Mouse (Mus musculus) neural tube, embryonic 12.5 days (tissue): ENCODE data around the gene Gnmt. TPM values are rescaled to one million over a fixed set of nuclear protein-coding genes. Genes with fewer than 3 reads are reported as not detected.

Experiments
- ATAC-seq: fragments of 200-750 bp; cut with Nextera tagmentation; 2 replicates; pipeline ENCODE4 v1.8.0; 2017; ENCODE audit warnings: low read depth, mild to moderate bottlenecking, moderate TSS enrichment, moderate library complexity; ENCODE audit not compliant: low FRiP score
- H3K27ac ChIP-seq: fragments of 300-500 bp; sonication (generic); 2 replicates; pipeline ENCODE4 v1.5.1; 2016
- H3K27me3 ChIP-seq: fragments of 300-500 bp; sonication (generic); replicated peaks from 2 replicates; pipeline ENCODE4 v1.6.1; 2016; ENCODE audit warnings: mild to moderate bottlenecking
- H3K36me3 ChIP-seq: fragments of 300-500 bp; sonication (generic); 2 replicates; pipeline ENCODE4 v1.6.1; 2016; ENCODE audit warnings: mild to moderate bottlenecking
- H3K4me1 ChIP-seq: fragments of 300-500 bp; sonication (generic); 2 replicates; pipeline ENCODE4 v1.6.1; 2016
- H3K4me2 ChIP-seq: fragments of 300-500 bp; sonication (generic); replicated peaks from 2 replicates; pipeline ENCODE4 v1.6.1; 2016; ENCODE audit warnings: mild to moderate bottlenecking
- H3K4me3 ChIP-seq: fragments of 300-500 bp; sonication (generic); 2 replicates; pipeline ENCODE4 v1.5.1; 2016
- H3K9ac ChIP-seq: fragments of 300-500 bp; sonication (generic); 2 replicates; pipeline ENCODE4 v1.6.1; 2016; ENCODE audit warnings: mild to moderate bottlenecking
- H3K9me3 ChIP-seq: fragments of 300-500 bp; sonication (generic); 2 replicates; pipeline ENCODE4 v1.6.1; 2016; ENCODE audit warnings: mild to moderate bottlenecking
- WGBS: fragments of 180-500 bp; shearing (Covaris S2); methylation state at CpG from one replicate; pipeline ENCODE4 v1.1.7; 2016; 5-methylcytosine and 5-hydroxymethylcytosine counted together
- polyA plus RNA-seq: library from polyadenylated mRNA; unstranded; fragments of >200 nt; fragmentation: Nextera tagmentation; extraction: Ambion mirVana; gene quantifications from 2 replicates; pipeline ENCODE4 v1.2.1, GENCODE M21; 2016

The Gnmt gene
- polyA plus RNA-seq, 1 experiment from 2014 or later = 0.49 TPM

DNA sequence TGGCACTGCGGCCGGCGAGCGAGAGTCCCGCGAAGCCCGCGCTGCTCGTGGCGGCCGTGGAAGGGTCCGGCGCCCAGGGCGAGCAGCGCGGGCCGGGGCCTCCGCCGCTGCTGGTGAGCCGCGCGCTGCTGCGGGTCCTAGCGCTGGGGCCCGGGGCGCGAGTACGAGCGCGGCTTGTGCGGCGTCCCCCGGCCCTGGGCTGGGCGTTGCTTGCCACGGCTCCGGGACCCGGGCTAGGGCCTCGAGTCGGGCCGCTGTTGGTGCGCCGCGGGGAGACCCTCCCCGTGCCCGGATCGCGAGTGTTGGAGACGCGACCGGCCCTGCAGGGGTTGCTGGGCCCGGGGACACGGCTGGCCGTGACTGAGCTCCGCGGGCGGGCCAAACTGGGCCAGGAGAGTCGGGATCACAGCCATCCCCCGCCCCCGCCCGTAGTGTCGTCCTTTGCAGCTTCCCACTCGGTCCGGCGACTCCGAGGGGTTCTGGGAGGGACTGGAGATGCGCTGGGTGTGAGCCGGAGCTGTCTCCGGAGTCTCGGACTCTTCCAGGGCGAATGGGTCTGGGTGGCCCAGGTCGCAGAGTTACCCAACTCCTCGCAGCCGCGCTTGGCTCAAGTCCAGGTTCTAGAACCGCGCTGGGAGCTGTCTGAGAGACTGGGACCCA, 17.2 kb downstream of the Gnmt start:
- peak overlapping the region; percentile 7; the same call in 1 of the 2 replicates for H3K27ac ChIP-seq
- peak overlapping the region; percentile 94 for H3K9ac ChIP-seq
- H3K27me3 ChIP-seq = no peaks in the 10 kb centered on the region
- WGBS = under 1% methylated on average over 76 of the region's 76 CpGs
- ATAC-seq = peak; percentile 62
- peaks cover 32% of the 10 kb centered on the region for H3K36me3 ChIP-seq
- no peaks in the 10 kb centered on the region for H3K9me3 ChIP-seq
- peaks cover 20% of the 10 kb centered on the region for H3K4me1 ChIP-seq
- peak overlapping the region; percentile 100 for H3K4me3 ChIP-seq
- peak overlapping the region; percentile 100 for H3K4me2 ChIP-seq

GRCm38 (mm10) chr17:46710959-46711597, 17.9 kb downstream of the Gnmt start, which contains the start of gene Pex6:
Gene Pex6, plus strand, starts transcription at chr17:46711463.
- Histone ChIP-seq H3K36me3 (peaks cover 26% of the 10 kb centered on the region), H3K9me3 (no peaks in the 10 kb centered on the region), H3K4me2 (peak within 1 kb of the TSS; percentile 100), H3K4me1 (peaks cover 20% of the 10 kb centered on the region), H3K4me3 (peak within 1 kb of the TSS; percentile 100), H3K27me3 (no peaks in the 10 kb centered on the region), H3K9ac (peak within 1 kb of the TSS; percentile 94), H3K27ac (peak within 1 kb of the TSS; percentile 7; the same call in 1 of the 2 replicates)
- peak; percentile 89 for ATAC-seq
- 9% methylated on average over 36 of the region's 36 CpGs for WGBS

DNA sequence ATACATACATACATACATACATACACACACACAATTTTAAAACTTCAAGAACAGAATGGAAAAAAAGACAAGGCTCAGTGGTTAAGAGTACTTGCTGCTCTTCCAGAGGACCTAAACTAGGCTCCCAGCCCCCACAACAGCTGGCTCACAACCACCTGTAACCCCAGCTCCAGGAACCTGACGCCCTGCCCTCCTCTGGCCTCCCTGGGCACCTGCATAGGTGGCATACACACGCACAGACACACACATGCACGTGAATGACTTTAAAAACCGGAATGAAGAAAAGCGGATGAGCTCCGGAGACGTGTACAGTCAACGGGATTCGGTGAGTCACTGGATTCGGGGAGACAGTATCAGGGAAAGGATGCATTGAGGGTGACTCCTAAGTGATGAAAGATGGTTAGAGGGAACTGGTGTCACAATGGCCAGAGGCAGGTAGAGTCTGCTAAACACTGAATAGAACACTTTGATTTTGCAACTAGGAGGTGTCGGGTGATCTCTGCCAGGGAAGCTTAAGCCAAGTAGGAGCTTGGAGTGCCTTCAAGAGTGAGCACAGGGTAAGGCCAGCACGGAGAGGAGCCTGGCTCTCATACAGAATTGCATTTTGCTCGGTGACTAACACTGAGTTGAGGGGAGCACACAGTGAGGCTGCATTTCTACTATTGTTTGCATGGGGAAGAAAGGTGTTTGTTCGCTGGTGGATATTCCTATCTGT, 22.4 kb downstream of the Gnmt start:
- Histone ChIP-seq H3K4me2 (no peak overlapping the region), H3K27ac (no peak overlapping the region), H3K4me1 (peaks cover 38% of the 10 kb centered on the region), H3K36me3 (no peaks in the 10 kb centered on the region), H3K4me3 (no peak overlapping the region), H3K9ac (no peak overlapping the region), H3K27me3 (no peaks in the 10 kb centered on the region), H3K9me3 (no peaks in the 10 kb centered on the region)
- WGBS = 95% methylated on average over 14 of the region's 14 CpGs
- ATAC-seq = no peak

DNA sequence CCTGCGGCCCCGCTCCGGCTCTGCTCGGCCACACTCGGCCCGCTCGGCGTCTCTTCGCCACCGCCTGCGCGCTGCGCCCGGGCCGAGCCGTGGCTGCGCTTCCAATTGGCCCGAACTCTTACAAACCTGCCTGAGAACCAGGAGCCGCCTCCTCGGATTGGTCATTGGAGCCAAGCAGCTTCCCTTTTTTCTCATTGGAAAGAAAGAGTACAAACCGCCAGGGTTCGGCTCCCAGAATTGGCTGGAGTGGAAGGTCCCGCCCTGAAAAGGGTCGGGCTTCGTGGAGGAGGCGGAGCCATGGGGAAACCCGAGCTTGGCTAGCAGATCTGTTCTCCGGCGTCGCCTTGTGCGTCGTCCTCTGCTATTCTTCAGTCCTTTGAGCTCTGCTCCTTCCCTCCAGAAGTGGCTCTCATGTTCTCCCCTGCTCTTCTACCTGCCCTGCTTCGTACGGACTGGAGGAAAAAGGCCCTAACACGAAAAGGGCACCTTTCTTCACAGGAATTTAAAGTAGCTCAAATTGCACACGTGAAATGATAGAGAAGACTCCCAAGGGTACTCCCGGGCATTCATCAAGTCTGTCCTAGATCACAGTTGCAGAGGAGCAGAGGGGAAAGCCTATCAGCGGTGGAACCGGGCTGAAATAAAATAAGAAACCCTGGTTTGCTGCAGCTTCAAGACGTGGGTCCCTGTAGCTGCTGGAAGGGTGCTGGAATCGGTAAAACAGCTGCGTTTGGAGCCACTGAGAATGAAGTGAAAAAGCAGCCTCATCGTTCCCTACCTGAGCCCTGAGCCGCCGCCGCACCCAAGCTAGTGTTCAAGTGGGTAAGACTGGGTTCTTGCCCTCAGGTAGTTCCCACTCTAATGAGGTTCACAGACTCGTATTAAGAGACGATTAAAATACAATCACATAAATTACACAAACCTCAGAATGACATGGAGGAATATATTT, 23.8 kb downstream of the Gnmt start, which contains the start of gene Ppp2r5d:
Gene Ppp2r5d, minus strand, starts transcription at position 225 of the 949 bp plus-strand sequence.
- peak; percentile 96 for ATAC-seq
- Histone ChIP-seq H3K27ac (peak within 1 kb of the TSS; percentile 82), H3K4me1 (peaks cover 35% of the 10 kb centered on the region), H3K4me2 (peak within 1 kb of the TSS; percentile 82), H3K9me3 (no peaks in the 10 kb centered on the region), H3K36me3 (no peaks in the 10 kb centered on the region), H3K27me3 (no peaks in the 10 kb centered on the region), H3K4me3 (peak within 1 kb of the TSS; percentile 92), H3K9ac (peak within 1 kb of the TSS; percentile 93)
- 1% methylated on average over 48 of the region's 48 CpGs for WGBS

DNA sequence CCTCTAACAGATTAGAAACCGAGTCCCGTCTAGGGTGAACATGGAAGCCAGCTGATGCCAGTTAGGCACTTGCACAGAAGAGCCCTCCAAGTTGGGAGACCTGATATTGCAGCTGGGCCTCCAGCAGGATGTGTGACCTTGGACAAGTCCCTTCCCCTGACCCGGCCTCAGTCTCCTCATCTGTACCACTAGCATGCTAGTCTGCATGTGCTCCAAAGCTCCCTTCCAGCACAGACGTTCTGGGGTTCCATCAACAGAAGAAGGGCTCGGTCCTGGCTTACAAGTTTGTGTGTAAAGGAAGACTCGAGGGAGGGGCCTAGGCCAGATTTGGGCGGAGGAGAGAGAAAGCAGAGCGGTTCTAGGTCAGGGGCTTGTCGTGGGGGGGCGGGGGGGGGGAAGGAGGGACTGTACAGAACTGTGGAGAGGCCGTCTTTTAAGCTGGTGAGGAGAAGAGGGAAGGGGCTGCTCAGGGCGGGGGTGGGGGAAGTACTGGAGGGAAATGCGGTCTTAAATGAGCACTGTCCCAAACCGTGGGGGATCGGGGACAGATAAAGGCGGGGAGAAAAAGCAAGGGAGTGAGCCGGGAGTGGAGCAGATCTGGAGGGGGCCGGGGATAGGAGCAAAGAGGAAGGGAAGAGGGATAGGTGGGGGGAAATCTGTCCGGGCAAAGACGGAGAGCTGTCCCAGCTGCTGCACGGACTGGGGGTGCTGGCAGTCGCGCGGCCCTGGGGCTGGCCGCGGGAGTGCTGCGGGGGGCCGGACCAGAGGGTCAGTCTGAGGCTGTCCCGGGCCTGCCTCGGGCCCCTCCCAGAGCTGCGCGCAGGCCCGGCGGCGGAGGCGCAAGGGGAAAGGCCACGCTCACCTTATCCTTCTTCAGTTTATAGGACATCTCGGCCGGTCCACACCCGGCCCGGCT, 24.7 kb downstream of the Gnmt start:
- peak; percentile 77 for ATAC-seq
- Histone ChIP-seq H3K4me1 (peaks cover 35% of the 10 kb centered on the region), H3K9me3 (no peaks in the 10 kb centered on the region), H3K9ac (peak overlapping the region; percentile 93), H3K36me3 (peaks cover 4% of the 10 kb centered on the region; the same call in 1 of the 2 replicates), H3K4me2 (peak overlapping the region; percentile 82), H3K27me3 (no peaks in the 10 kb centered on the region), H3K27ac (peak overlapping the region; percentile 67), H3K4me3 (peak overlapping the region; percentile 92)
- 6% methylated on average over 39 of the region's 41 CpGs for WGBS

- Histone ChIP-seq H3K9me3 (no peaks in the 10 kb centered on the region), H3K9ac (peak overlapping the region; percentile 93; the same call in 1 of the 2 replicates), H3K4me1 (peaks cover 35% of the 10 kb centered on the region), H3K4me3 (no peak overlapping the region), H3K27ac (no peak overlapping the region), H3K4me2 (peak overlapping the region; percentile 82), H3K36me3 (peaks cover 20% of the 10 kb centered on the region; the same call in 1 of the 2 replicates), H3K27me3 (no peaks in the 10 kb centered on the region)
- ATAC-seq = no peak
- 88% methylated on average over 5 of the region's 5 CpGs for WGBS
Observed at GRCm38 (mm10) chr17:46702506-46702905, 26.5 kb downstream of the Gnmt start.

GRCm38 (mm10) chr17:46702100-46702499, 26.9 kb downstream of the Gnmt start:
- WGBS = 91% methylated on average over 12 of the region's 12 CpGs
- Histone ChIP-seq H3K27ac (no peak overlapping the region), H3K9ac (peak overlapping the region; percentile 10; the same call in 1 of the 2 replicates)

DNA sequence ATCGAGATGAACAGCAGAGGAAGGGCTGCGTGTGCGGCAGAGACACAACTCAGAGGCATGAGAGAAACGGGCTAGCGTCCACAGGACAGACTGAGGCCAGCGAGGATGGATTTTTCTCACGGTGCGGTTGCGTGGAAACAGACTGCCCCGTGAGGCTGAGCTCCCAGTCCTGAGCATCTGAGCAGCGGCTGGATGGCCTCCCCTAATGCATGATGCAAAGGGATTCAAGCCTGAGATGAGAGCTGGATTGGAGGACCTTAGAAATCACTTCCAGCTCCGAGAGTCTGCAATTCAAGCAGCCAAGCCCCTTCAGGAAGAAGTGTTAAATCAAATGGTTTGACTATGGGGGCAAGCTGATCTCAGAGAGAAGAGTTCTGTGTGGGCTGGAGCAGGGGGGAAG, 27.5 kb downstream of the Gnmt start:
- H3K9ac ChIP-seq = 0 out of 2 replicates have a peak overlapping the region, but pooled peaks have one; percentile 10
- H3K27me3 ChIP-seq = no peaks in the 10 kb centered on the region
- WGBS = 79% methylated on average over 12 of the region's 12 CpGs
- no peaks in the 10 kb centered on the region for H3K9me3 ChIP-seq
- no peak overlapping the region for H3K4me2 ChIP-seq
- H3K36me3 ChIP-seq = peaks cover 24% of the 10 kb centered on the region
- no peak for ATAC-seq
- no peak overlapping the region for H3K27ac ChIP-seq
- peaks cover 35% of the 10 kb centered on the region for H3K4me1 ChIP-seq
- H3K4me3 ChIP-seq = no peak overlapping the region

More at GRCm38 (mm10) chr17:46702100-46702499, 26.9 kb downstream of the Gnmt start:
- Histone ChIP-seq H3K4me2 (no peak overlapping the region), H3K4me3 (no peak overlapping the region), H3K27me3 (no peaks in the 10 kb centered on the region), H3K4me1 (peaks cover 35% of the 10 kb centered on the region), H3K9me3 (no peaks in the 10 kb centered on the region), H3K36me3 (peaks cover 21% of the 10 kb centered on the region)
- ATAC-seq = no peak

DNA sequence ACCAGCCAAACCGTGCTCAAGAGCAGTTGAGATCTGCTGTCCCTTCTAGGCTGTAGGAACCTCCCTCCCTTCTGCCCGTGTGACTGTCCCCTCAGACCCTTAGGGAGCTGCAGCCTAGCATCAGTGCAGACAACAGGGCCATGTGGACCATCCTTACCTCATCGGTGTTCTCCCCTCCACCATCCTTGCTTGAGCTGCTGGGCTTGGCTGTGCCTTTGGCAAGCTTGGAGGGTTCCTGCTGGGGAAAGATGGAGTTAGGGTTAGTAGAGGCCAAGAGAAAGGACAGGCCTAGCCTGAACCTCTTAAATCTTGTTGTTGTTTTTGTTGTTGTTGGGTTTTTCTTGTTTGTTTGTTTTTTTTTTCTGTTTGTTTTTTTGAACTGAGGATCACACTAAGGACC, 29.1 kb downstream of the Gnmt start:
- H3K9me3 ChIP-seq = no peaks in the 10 kb centered on the region
- H3K4me1 ChIP-seq = peaks cover 30% of the 10 kb centered on the region
- H3K9ac ChIP-seq = no peak overlapping the region
- no peak overlapping the region for H3K4me3 ChIP-seq
- no peak overlapping the region for H3K4me2 ChIP-seq
- H3K27me3 ChIP-seq = no peaks in the 10 kb centered on the region
- WGBS = 92% methylated on average over 3 of the region's 3 CpGs
- no peak for ATAC-seq
- H3K27ac ChIP-seq = no peak overlapping the region
- H3K36me3 ChIP-seq = peaks cover 28% of the 10 kb centered on the region

DNA sequence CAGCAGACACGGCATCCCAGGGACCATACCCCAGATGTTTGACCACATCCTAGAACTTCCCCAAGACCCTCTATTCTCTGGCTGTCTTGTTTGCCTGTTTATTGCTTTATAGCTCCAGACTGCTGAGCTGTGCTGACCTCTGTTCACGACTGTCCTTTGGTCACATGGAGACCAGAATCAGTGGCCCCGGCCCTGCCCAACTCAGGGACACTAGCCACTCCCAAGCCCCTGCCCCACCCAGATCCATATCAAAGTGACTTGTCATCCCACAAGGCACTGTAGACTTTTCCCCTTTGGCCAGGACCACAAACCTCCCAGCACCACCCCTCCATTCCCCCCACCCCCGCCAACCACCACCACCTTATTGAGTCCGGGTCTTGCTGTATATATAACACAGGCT, 29.7 kb downstream of the Gnmt start:
- no peak overlapping the region for H3K4me2 ChIP-seq
- H3K4me1 ChIP-seq = peaks cover 30% of the 10 kb centered on the region
- ATAC-seq = no peak
- no peaks in the 10 kb centered on the region for H3K9me3 ChIP-seq
- WGBS = 46% methylated on average over 5 of the region's 5 CpGs
- H3K36me3 ChIP-seq = peaks cover 28% of the 10 kb centered on the region
- H3K9ac ChIP-seq = no peak overlapping the region
- H3K27me3 ChIP-seq = no peaks in the 10 kb centered on the region
- H3K4me3 ChIP-seq = no peak overlapping the region
- no peak overlapping the region for H3K27ac ChIP-seq
